Mouse (Mus musculus) heart, embryonic 13.5 days (tissue): ENCODE results near the gene Rnf121. TPM values are rescaled to one million over a fixed set of nuclear protein-coding genes. Genes with fewer than 3 reads are reported as not detected.

Experiments used
- polyA plus RNA-seq: library from polyadenylated mRNA; unstranded; fragments of >200 nt; fragmentation: Nextera tagmentation; extraction: Ambion mirVana; gene quantifications from 2 replicates; pipeline ENCODE4 v1.2.1, GENCODE M21; 2015

Rnf121 gene
- polyA plus RNA-seq, 1 experiment from 2014 or later, result 17.0 TPM

Other genes with a start within 250 kb of the Rnf121 start
- gene Phox2a, start 247.2 kb downstream of the Rnf121 start, polyA plus RNA-seq, result 0.11 and 0.32 TPM in 2 replicates
- 44.9 and 56.3 TPM in 2 replicates for gene Inppl1, start 227.2 kb downstream of the Rnf121 start, polyA plus RNA-seq
- gene Folr2, start 208.3 kb downstream of the Rnf121 start, polyA plus RNA-seq, result 1.6 and 1.8 TPM in 2 replicates
- gene Anapc15, start 201.8 kb downstream of the Rnf121 start, polyA plus RNA-seq, result 61.7 and 64.4 TPM in 2 replicates
- 4.7 and 6.4 TPM in 2 replicates for gene Folr1, start 194.7 kb downstream of the Rnf121 start, polyA plus RNA-seq
- 140 and 155 TPM in 2 replicates for gene Lamtor1, start 159.6 kb downstream of the Rnf121 start, polyA plus RNA-seq
- gene Tomt, start 159.1 kb downstream of the Rnf121 start, polyA plus RNA-seq, result 0.10 and 0.27 TPM in 2 replicates
- 4.1 and 5.1 TPM in 2 replicates for gene Lrrc51, start 131.6 kb downstream of the Rnf121 start, polyA plus RNA-seq
- 39.7 and 41.7 TPM in 2 replicates for gene Numa1, start 131.4 kb downstream of the Rnf121 start, polyA plus RNA-seq
- gene Il18bp, start 46.8 kb downstream of the Rnf121 start, polyA plus RNA-seq, result 1.5 and 1.9 TPM in 2 replicates
- gene Xndc1, start within 50 bp of the Rnf121 start, polyA plus RNA-seq, result 19.3 and 25.2 TPM in 2 replicates
- gene Xntrpc, start 244 bp upstream of the Rnf121 start, polyA plus RNA-seq, result 0.91 and 1.0 TPM in 2 replicates
- gene Trpc2, start 17.6 kb upstream of the Rnf121 start, polyA plus RNA-seq, result not detected in 2 replicates
- 3.5 and 4.7 TPM in 2 replicates for gene Art1, start 36.3 kb upstream of the Rnf121 start, polyA plus RNA-seq
- gene Art5, start 44.0 kb upstream of the Rnf121 start, polyA plus RNA-seq, result 0.83 and 1.5 TPM in 2 replicates
- 0.06 and 0.11 TPM in 2 replicates for gene Chrna10, start 51.4 kb upstream of the Rnf121 start, polyA plus RNA-seq
- 21.1 and 22.0 TPM in 2 replicates for gene Nup98, start 144.7 kb upstream of the Rnf121 start, polyA plus RNA-seq
- 56.3 and 61.3 TPM in 2 replicates for gene Pgap2, start 144.7 kb upstream of the Rnf121 start, polyA plus RNA-seq
- 43.8 and 46.5 TPM in 2 replicates for gene Rhog, start 190.6 kb upstream of the Rnf121 start, polyA plus RNA-seq
- gene Stim1, start 202.3 kb upstream of the Rnf121 start, polyA plus RNA-seq, result 11.7 and 13.0 TPM in 2 replicates